Mouse (Mus musculus) thymus, postnatal 14 days (tissue): ENCODE measurements around the gene Syt5.
A peak's percentile ranks its signal among the peaks of the same experiment; 100 is the strongest.

Experiments
- DNase-seq: peaks from one replicate; pipeline ENCODE4 v3.0.0; 2021

The Syt5 gene

GRCm38 (mm10) chr7:4521231-4522003 is 25.9 kb downstream of the Syt5 start:
- peak; percentile 58 for DNase-seq

GRCm38 (mm10) chr7:4518487-4518886 is 28.9 kb downstream of the Syt5 start:
- DNase-seq: no peak

- no peak for DNase-seq
Observed at GRCm38 (mm10) chr7:4516332-4517050, 30.9 kb downstream of the Syt5 start, which contains the start of gene Tnnt1. TSS of gene Tnnt1 (minus strand) at chr7:4516382.

GRCm38 (mm10) chr7:4515853-4516252 is 31.5 kb downstream of the Syt5 start:
- no peak for DNase-seq

- no peak for DNase-seq
Observed at GRCm38 (mm10) chr7:4513829-4514712, 33.3 kb downstream of the Syt5 start.

- peak; percentile 52 for DNase-seq
Observed at GRCm38 (mm10) chr7:4513236-4513635, 34.1 kb downstream of the Syt5 start.

- no peak for DNase-seq
Observed at GRCm38 (mm10) chr7:4511489-4512224, 35.7 kb downstream of the Syt5 start.

GRCm38 (mm10) chr7:4509863-4510608 is 37.3 kb downstream of the Syt5 start:
- peak; percentile 85 for DNase-seq

- DNase-seq: no peak
Observed at GRCm38 (mm10) chr7:4508739-4509116, 38.6 kb downstream of the Syt5 start.

- no peak for DNase-seq
Observed at GRCm38 (mm10) chr7:4508062-4508738, 39.1 kb downstream of the Syt5 start.

GRCm38 (mm10) chr7:4507220-4507619 is 40.1 kb downstream of the Syt5 start:
- no peak for DNase-seq

- DNase-seq: no peak
Observed at GRCm38 (mm10) chr7:4504646-4505435, 42.5 kb downstream of the Syt5 start.

GRCm38 (mm10) chr7:4503858-4504257 is 43.5 kb downstream of the Syt5 start:
- no peak for DNase-seq

- no peak for DNase-seq
Observed at GRCm38 (mm10) chr7:4503100-4503499, 44.2 kb downstream of the Syt5 start.

- peak; percentile 42 for DNase-seq
Observed at GRCm38 (mm10) chr7:4502421-4503090, 44.8 kb downstream of the Syt5 start.

GRCm38 (mm10) chr7:4501558-4502397 is 45.6 kb downstream of the Syt5 start, which contains the start of gene Ppp1r12c:
TSS of gene Ppp1r12c (minus strand) at chr7:4501680.
- DNase-seq: peak; percentile 97

- DNase-seq: peak; percentile 68
Observed at GRCm38 (mm10) chr7:4500892-4501471, 46.4 kb downstream of the Syt5 start.

GRCm38 (mm10) chr7:4499034-4499433 is 48.3 kb downstream of the Syt5 start:
- DNase-seq: no peak
